Mouse (Mus musculus): Measurements from ENCODE around the gene Kif2a. TPM values are rescaled to one million over a fixed set of nuclear protein-coding genes. Genes with fewer than 3 reads are reported as not detected.

Gene Kif2a
- total and polyA plus RNA-seq, 3 experiments, result 18.0 to 310 (median 135) TPM

GRCm38 (mm10) chr13:107056318-107056717 is 34.4 kb upstream of the Kif2a start:
- no peak overlapping the region for H3K4me3 ChIP-seq (ENCODE audit: control insufficient read depth in 1 of 2, insufficient read depth in 1 of 2, low read depth in 2 of 2, low read length in 2 of 2)
- no peaks in the 10 kb centered on the region for H3K9me3 ChIP-seq (replicated peaks; ENCODE audit: insufficient read depth, low read length)
- peaks cover 0 to 26% of the 10 kb centered on the region in 2 experiments; a peak in 2 of 4 replicates for H3K36me3 ChIP-seq (ENCODE audit: control insufficient read depth in 1 of 2, insufficient read depth in 2 of 2, low read length in 2 of 2)
- H3K27ac ChIP-seq (ENCODE audit: control insufficient read depth, low read depth, low read length), result no peak overlapping the region
- no peak overlapping the region for H3K9ac ChIP-seq (ENCODE audit: control insufficient read depth, low read depth, low read length, poor library complexity, severe bottlenecking)
- H3K27me3 ChIP-seq (ENCODE audit: control insufficient read depth in 1 of 2, insufficient read depth in 2 of 2, low read length in 2 of 2), result no peaks in the 10 kb centered on the region
- peaks cover 7 to 18% of the 10 kb centered on the region in 2 experiments for H3K4me1 ChIP-seq (ENCODE audit: control insufficient read depth in 1 of 2, insufficient read depth in 2 of 2, low read length in 2 of 2)
- DNase-seq (ENCODE audit: low read depth, low spot score), result peak; percentile 90
- no peaks in the 10 kb centered on the region for H3K79me2 ChIP-seq (ENCODE audit: control insufficient read depth, insufficient read depth, low read length, poor library complexity)
- no peak for TF ChIP-seq TCF12 (IDR thresholded peaks at IDR 0.05; ENCODE audit: low read depth, low read length)
- peak; percentile 20; the same call in 1 of the 2 replicates for TF ChIP-seq ETS1 (IDR thresholded peaks at IDR 0.05; ENCODE audit: low read depth, low read length)
- peak; percentile 79; the same call in 1 of the 2 replicates for TF ChIP-seq JUND (IDR thresholded peaks at IDR 0.05; ENCODE audit: low read depth, low read length)
- peak; percentile 44 for TF ChIP-seq RAD21 (IDR thresholded peaks at IDR 0.05; ENCODE audit: low read depth, low read length)
- TF ChIP-seq MYC (IDR thresholded peaks at IDR 0.05; ENCODE audit: low read depth, low read length), result 0 out of 2 replicates have a peak, but pooled peaks have one; percentile 38
- TF ChIP-seq MEF2A (IDR thresholded peaks at IDR 0.05; ENCODE audit: extremely low read depth, insufficient replicate concordance, low read depth, low read length, poor library complexity, severe bottlenecking), result no peak
- 0 out of 2 replicates have a peak, but pooled peaks have one; percentile 13 for TF ChIP-seq ELF1 (IDR thresholded peaks at IDR 0.05; ENCODE audit: low read depth, low read length)
- TF ChIP-seq NRF1 (IDR thresholded peaks at IDR 0.05; ENCODE audit: insufficient read depth, low read depth, low read length, poor library complexity, severe bottlenecking), result no peak
- TF ChIP-seq CTCF (IDR thresholded peaks at IDR 0.05 in 2 of 3, conservative IDR thresholded peaks at IDR 0.05 in 1 of 3; ENCODE audit: control insufficient read depth in 1 of 3, insufficient read depth in 1 of 3, low read depth in 2 of 3, low read length in 3 of 3, poor library complexity in 1 of 3, severe bottlenecking in 1 of 3), result peak; percentile 53 to 78 (median 61)
- peak; percentile 22 to 36; a peak in 1 of 4 replicates for TF ChIP-seq EP300 (IDR thresholded peaks at IDR 0.05; ENCODE audit: low read depth in 1 of 2, low read length in 2 of 2)
- no peak for TF ChIP-seq MAX (IDR thresholded peaks at IDR 0.05; ENCODE audit: low read length)
- no peak for TF ChIP-seq KAT2A (conservative IDR thresholded peaks at IDR 0.05; ENCODE audit: low read depth, low read length)
- no peak for TF ChIP-seq POLR2AphosphoS2 (IDR thresholded peaks at IDR 0.05; ENCODE audit: low read length)
- no peak for TF ChIP-seq NELFE (IDR thresholded peaks at IDR 0.05; ENCODE audit: low read depth, low read length)
- peak; percentile 40 for TF ChIP-seq SMC3 (IDR thresholded peaks at IDR 0.05; ENCODE audit: low read depth, low read length)

- no peak for TF ChIP-seq GABPA (IDR thresholded peaks at IDR 0.05; ENCODE audit: low read depth, low read length)
- TF ChIP-seq TAL1 (IDR thresholded peaks at IDR 0.05; ENCODE audit: low read length), result no peak
- TF ChIP-seq ZMIZ1 (IDR thresholded peaks at IDR 0.05; ENCODE audit: low read depth, low read length), result no peak
- no peak for TF ChIP-seq MAFK (IDR thresholded peaks at IDR 0.05; ENCODE audit: borderline replicate concordance, low read depth, low read length)
- TF ChIP-seq USF1 (IDR thresholded peaks at IDR 0.05; ENCODE audit: low read depth, low read length), result no peak
- TF ChIP-seq E2F4 (IDR thresholded peaks at IDR 0.05; ENCODE audit: borderline replicate concordance, low read depth, low read length), result no peak
- no peak for TF ChIP-seq EP300 (IDR thresholded peaks at IDR 0.05; ENCODE audit: low read depth in 1 of 2, low read length in 2 of 2)
- no peak for TF ChIP-seq ZC3H11A (IDR thresholded peaks at IDR 0.05; ENCODE audit: low read depth, low read length)
- Histone ChIP-seq H3K79me2 (ENCODE audit: control insufficient read depth, insufficient read depth, low read length, poor library complexity) (no peaks in the 10 kb centered on the region), H3K27me3 (ENCODE audit: control insufficient read depth in 1 of 2, insufficient read depth in 2 of 2, low read length in 2 of 2) (no peaks in the 10 kb centered on the region), H3K36me3 (ENCODE audit: control insufficient read depth in 1 of 2, insufficient read depth in 2 of 2, low read length in 2 of 2) (peaks cover 0 to 12% of the 10 kb centered on the region in 2 experiments; a peak in 2 of 4 replicates), H3K27ac (ENCODE audit: control insufficient read depth, low read depth, low read length) (no peak overlapping the region), H3K9me3 (replicated peaks; ENCODE audit: insufficient read depth, low read length) (no peaks in the 10 kb centered on the region), H3K4me3 (ENCODE audit: control insufficient read depth in 1 of 2, insufficient read depth in 1 of 2, low read depth in 2 of 2, low read length in 2 of 2) (no peak overlapping the region), H3K4me1 (ENCODE audit: control insufficient read depth in 1 of 2, insufficient read depth in 2 of 2, low read length in 2 of 2) (peaks cover 0 to 8% of the 10 kb centered on the region in 2 experiments; a peak in 1 of 4 replicates), H3K9ac (ENCODE audit: control insufficient read depth, low read depth, low read length, poor library complexity, severe bottlenecking) (no peak overlapping the region)
- DNase-seq (ENCODE audit: low read depth, low spot score), result no peak
Observed at GRCm38 (mm10) chr13:107054496-107054895, 32.6 kb upstream of the Kif2a start.

Measured in MEL (cell line).